Mouse (Mus musculus): ENCODE data around the gene Gm33543. TPM values are rescaled to one million over a fixed set of nuclear protein-coding genes. Genes with fewer than 3 reads are reported as not detected.
A peak's percentile ranks its signal among the peaks of the same experiment; 100 is the strongest.

The Gm33543 gene
- polyA plus RNA-seq, 1 experiment from 2014 or later, result not detected

DNA sequence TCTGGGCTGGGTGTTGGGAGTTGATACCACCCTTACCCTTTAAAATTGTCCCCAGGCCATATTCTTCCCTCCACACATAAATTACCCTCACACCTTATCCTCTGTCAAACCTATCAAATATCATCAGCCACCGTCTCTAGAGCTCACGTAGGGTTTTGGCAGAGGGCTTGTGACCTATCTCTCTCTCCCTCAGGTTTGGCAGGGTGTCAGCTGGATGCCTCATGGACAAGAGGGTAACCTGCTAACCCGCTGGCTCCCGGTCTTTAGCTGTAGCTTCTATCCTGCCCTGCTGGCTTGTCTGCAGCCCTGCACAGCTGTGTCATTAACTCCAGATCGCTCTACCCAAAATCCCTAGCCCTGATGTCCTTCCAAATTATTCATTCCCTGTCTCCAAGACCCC, 14.4 kb downstream of the Gm33543 start:
- no peak for ATAC-seq (ENCODE audit: low FRiP score, low read depth)
- Histone ChIP-seq H3K36me3 (no peaks in the 10 kb centered on the region), H3K4me3 (no peak overlapping the region), H3K4me2 (no peak overlapping the region), H3K9me3 (no peaks in the 10 kb centered on the region), H3K4me1 (replicated peaks) (no peaks in the 10 kb centered on the region), H3K27ac (replicated peaks) (no peak overlapping the region), H3K27me3 (no peaks in the 10 kb centered on the region), H3K9ac (no peak overlapping the region)
- WGBS, result 79% methylated on average over 5 of the region's 5 CpGs

GRCm38 (mm10) chr10:95825651-95826050, 17.1 kb downstream of the Gm33543 start:
- H3K9ac ChIP-seq, result no peak overlapping the region
- WGBS, result 52% methylated on average over 3 of the region's 3 CpGs
- H3K27ac ChIP-seq (replicated peaks), result no peak overlapping the region
- no peaks in the 10 kb centered on the region for H3K27me3 ChIP-seq
- no peak overlapping the region for H3K4me3 ChIP-seq
- H3K36me3 ChIP-seq, result no peaks in the 10 kb centered on the region
- H3K4me1 ChIP-seq (replicated peaks), result no peaks in the 10 kb centered on the region
- H3K4me2 ChIP-seq, result no peak overlapping the region
- no peaks in the 10 kb centered on the region for H3K9me3 ChIP-seq
- ATAC-seq (ENCODE audit: low FRiP score, low read depth), result no peak

GRCm38 (mm10) chr10:95818506-95818905, 24.2 kb downstream of the Gm33543 start:
- H3K9ac ChIP-seq, result no peak overlapping the region
- no peak overlapping the region for H3K27ac ChIP-seq (replicated peaks)
- H3K9me3 ChIP-seq, result no peaks in the 10 kb centered on the region
- H3K4me1 ChIP-seq (replicated peaks), result peaks cover 5% of the 10 kb centered on the region; the same call in 1 of the 2 replicates
- no peak overlapping the region for H3K4me2 ChIP-seq
- 90% methylated on average over 2 of the region's 2 CpGs for WGBS
- H3K4me3 ChIP-seq, result no peak overlapping the region
- H3K36me3 ChIP-seq, result no peaks in the 10 kb centered on the region
- H3K27me3 ChIP-seq, result no peaks in the 10 kb centered on the region
- ATAC-seq (ENCODE audit: low FRiP score, low read depth), result no peak

DNA sequence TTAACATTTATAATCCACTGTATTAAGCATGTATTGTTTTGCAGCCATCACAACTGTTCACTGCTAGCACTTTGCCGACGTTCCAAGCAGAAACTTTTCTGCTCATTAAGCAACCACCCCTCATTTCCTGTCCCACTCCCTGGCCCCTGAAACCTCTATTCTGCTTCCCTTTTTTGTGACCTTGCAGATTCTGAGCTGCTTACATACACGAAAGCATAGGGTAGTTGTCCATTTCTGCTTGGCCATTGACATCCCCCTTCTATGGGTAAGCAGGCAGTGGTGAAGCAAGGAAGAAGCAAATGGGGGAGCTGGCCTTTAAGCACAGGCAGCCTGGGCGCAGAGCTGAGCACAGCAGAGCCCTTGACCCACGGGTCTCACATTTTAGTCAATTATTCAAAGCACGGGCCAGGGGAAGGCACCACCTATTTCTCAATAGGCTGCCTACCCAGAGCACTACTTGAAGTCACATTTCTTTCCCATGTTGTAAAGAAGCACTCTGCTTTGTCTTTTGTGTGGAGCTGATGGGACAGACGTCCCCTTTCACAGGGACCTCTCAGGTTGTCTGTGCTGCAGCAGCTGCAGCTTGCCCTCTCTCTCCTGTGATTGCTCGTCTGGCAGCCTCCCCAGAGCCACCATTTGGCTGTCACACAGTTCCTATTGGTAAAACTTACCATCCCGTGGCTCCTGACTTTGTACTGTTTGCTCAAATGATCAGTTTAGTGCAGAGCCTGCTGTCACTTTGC, 25.1 kb downstream of the Gm33543 start:
- Histone ChIP-seq H3K36me3 (no peaks in the 10 kb centered on the region), H3K4me1 (replicated peaks) (peaks cover 5% of the 10 kb centered on the region; the same call in 1 of the 2 replicates), H3K27ac (replicated peaks) (no peak overlapping the region), H3K9ac (no peak overlapping the region), H3K27me3 (no peaks in the 10 kb centered on the region), H3K4me3 (no peak overlapping the region), H3K4me2 (no peak overlapping the region), H3K9me3 (no peaks in the 10 kb centered on the region)
- WGBS, result 27% methylated on average over 9 of the region's 9 CpGs
- peak; percentile 71; the same call in 1 of the 2 replicates for ATAC-seq (ENCODE audit: low FRiP score, low read depth)

DNA sequence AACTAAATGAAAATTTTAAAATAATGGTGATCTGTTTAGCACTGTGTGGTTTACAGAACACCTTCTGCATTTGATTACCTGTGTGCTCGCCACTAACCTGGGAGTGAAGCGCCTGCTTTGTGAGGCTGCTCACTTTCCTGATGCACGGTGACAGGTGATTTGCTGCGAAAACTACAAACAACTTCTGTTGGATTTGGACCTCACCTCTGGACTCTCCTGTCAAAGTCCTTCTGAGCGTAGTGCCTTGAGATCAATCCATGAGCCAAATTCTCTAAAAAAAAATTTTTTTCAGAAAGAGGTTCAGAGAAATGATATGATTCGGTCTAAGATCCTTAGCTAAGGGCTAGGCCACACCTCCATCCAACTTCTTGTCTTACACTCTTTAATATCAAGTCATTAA, 28.4 kb downstream of the Gm33543 start:
- no peak overlapping the region for H3K27ac ChIP-seq (replicated peaks)
- WGBS, result 95% methylated on average over 6 of the region's 6 CpGs
- no peak overlapping the region for H3K9ac ChIP-seq
- no peak for ATAC-seq (ENCODE audit: low FRiP score, low read depth)
- H3K9me3 ChIP-seq, result no peaks in the 10 kb centered on the region
- H3K36me3 ChIP-seq, result no peaks in the 10 kb centered on the region
- no peak overlapping the region for H3K4me2 ChIP-seq
- H3K27me3 ChIP-seq, result no peaks in the 10 kb centered on the region
- peaks cover 5% of the 10 kb centered on the region; the same call in 1 of the 2 replicates for H3K4me1 ChIP-seq (replicated peaks)
- no peak overlapping the region for H3K4me3 ChIP-seq

- no peaks in the 10 kb centered on the region for H3K4me1 ChIP-seq (replicated peaks)
- 56% methylated on average over 4 of the region's 4 CpGs for WGBS
- no peak overlapping the region for H3K27ac ChIP-seq (replicated peaks)
- H3K9ac ChIP-seq, result no peak overlapping the region
- no peak overlapping the region for H3K4me2 ChIP-seq
- no peak overlapping the region for H3K4me3 ChIP-seq
- H3K36me3 ChIP-seq, result no peaks in the 10 kb centered on the region
- H3K27me3 ChIP-seq, result no peaks in the 10 kb centered on the region
- no peak for ATAC-seq (ENCODE audit: low FRiP score, low read depth)
- no peaks in the 10 kb centered on the region for H3K9me3 ChIP-seq
Observed at GRCm38 (mm10) chr10:95811869-95812268, 30.9 kb downstream of the Gm33543 start.

- 45% methylated on average over 2 of the region's 2 CpGs for WGBS
- Histone ChIP-seq H3K27ac (replicated peaks) (peak overlapping the region; percentile 36; the same call in 1 of the 2 replicates), H3K9me3 (no peaks in the 10 kb centered on the region), H3K4me1 (replicated peaks) (peaks cover 7% of the 10 kb centered on the region; the same call in 1 of the 2 replicates), H3K27me3 (no peaks in the 10 kb centered on the region), H3K36me3 (no peaks in the 10 kb centered on the region), H3K9ac (no peak overlapping the region), H3K4me2 (no peak overlapping the region), H3K4me3 (no peak overlapping the region)
- no peak for ATAC-seq (ENCODE audit: low FRiP score, low read depth)
Observed at GRCm38 (mm10) chr10:95801443-95801811, 41.3 kb downstream of the Gm33543 start.

DNA sequence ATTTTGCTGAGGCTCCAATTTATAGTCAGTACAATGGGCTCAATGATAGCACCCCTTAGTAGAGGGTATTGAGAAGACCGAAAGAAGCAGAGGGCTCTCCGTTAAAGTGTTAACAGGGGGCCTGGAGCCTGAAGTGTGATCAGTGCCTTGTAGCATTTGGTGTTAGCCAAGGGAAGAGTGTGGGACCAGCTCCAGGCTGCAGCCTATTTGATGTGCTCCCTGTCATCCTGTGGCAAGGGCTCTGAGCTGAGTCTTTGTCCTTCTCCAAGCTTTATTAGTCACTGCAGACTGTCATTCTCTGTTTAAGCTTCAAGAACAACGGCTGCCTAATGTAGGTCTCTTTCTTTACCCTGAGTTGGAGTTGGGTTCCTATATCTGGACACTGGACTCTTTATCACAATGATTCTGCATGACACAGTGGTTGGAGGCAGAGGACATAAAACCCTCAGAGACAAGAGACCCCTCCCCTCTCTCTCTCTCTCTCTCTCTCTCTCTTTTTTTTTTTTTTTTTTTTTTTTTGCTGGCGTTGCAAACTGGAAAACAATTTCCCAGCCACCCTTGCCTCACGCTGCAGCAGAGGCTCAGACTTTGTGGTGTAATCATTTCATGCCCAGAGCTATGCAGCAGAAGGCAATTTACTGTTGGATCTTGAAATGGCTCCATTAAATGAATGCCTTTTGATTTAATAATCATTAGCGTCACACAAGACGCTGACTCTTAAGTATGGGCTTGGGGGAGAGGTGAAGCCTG, 41.9 kb downstream of the Gm33543 start:
- Histone ChIP-seq H3K27ac (replicated peaks) (peak overlapping the region; percentile 36; the same call in 1 of the 2 replicates), H3K4me3 (no peak overlapping the region), H3K4me1 (replicated peaks) (peaks cover 7% of the 10 kb centered on the region; the same call in 1 of the 2 replicates), H3K36me3 (no peaks in the 10 kb centered on the region), H3K4me2 (no peak overlapping the region), H3K9me3 (no peaks in the 10 kb centered on the region), H3K27me3 (no peaks in the 10 kb centered on the region), H3K9ac (no peak overlapping the region)
- WGBS, result 51% methylated on average over 7 of the region's 7 CpGs
- ATAC-seq (ENCODE audit: low FRiP score, low read depth), result peak; percentile 61; the same call in 1 of the 2 replicates

- Histone ChIP-seq H3K4me3 (no peak overlapping the region), H3K9me3 (no peaks in the 10 kb centered on the region), H3K4me1 (replicated peaks) (peaks cover 7% of the 10 kb centered on the region; the same call in 1 of the 2 replicates), H3K27me3 (no peaks in the 10 kb centered on the region), H3K27ac (replicated peaks) (no peak overlapping the region), H3K36me3 (no peaks in the 10 kb centered on the region), H3K9ac (no peak overlapping the region), H3K4me2 (no peak overlapping the region)
- 95% methylated on average over 12 of the region's 12 CpGs for WGBS
- no peak for ATAC-seq (ENCODE audit: low FRiP score, low read depth)
Observed at GRCm38 (mm10) chr10:95797645-95798395, 44.9 kb downstream of the Gm33543 start.

DNA sequence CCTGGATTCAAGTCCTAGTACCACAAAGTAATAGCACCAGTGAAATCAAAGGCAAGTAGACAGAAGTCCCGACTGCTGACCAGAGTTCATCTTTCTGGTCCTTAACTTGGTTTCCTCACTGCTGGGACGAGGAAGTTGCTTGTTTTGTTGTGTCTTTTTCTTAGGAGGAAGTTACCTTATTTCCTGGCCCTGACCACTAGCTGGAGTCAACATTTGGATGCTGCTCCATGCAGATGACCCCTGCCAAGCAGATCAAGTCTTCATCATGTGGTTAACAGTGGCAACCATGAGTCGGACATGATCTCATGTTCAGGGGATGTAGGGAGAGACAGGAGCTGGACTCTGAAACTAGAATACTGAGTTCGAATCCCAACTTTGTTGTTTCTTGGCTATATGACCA, 47.2 kb downstream of the Gm33543 start:
- no peak overlapping the region for H3K4me2 ChIP-seq
- 88% methylated on average over 4 of the region's 4 CpGs for WGBS

GRCm38 (mm10) chr10:95794706-95795105, 48.0 kb downstream of the Gm33543 start:
- WGBS, result 90% methylated on average over 6 of the region's 6 CpGs
- no peaks in the 10 kb centered on the region for H3K9me3 ChIP-seq

More for the DNA sequence above, 47.2 kb downstream of the Gm33543 start:
- no peak overlapping the region for H3K27ac ChIP-seq (replicated peaks)
- no peak for ATAC-seq (ENCODE audit: low FRiP score, low read depth)
- H3K27me3 ChIP-seq, result no peaks in the 10 kb centered on the region
- H3K36me3 ChIP-seq, result no peaks in the 10 kb centered on the region
- H3K4me1 ChIP-seq (replicated peaks), result no peaks in the 10 kb centered on the region
- H3K9me3 ChIP-seq, result no peaks in the 10 kb centered on the region
- H3K9ac ChIP-seq, result no peak overlapping the region
- H3K4me3 ChIP-seq, result no peak overlapping the region

GRCm38 (mm10) chr10:95791427-95791804, 51.3 kb downstream of the Gm33543 start:
- Histone ChIP-seq H3K27me3 (no peaks in the 10 kb centered on the region), H3K4me3 (no peak overlapping the region), H3K27ac (replicated peaks) (no peak overlapping the region; the same call in 1 of the 2 replicates), H3K4me1 (replicated peaks) (no peaks in the 10 kb centered on the region), H3K36me3 (no peaks in the 10 kb centered on the region), H3K9ac (no peak overlapping the region), H3K4me2 (peak overlapping the region; percentile 9; the same call in 1 of the 2 replicates), H3K9me3 (no peaks in the 10 kb centered on the region)
- ATAC-seq (ENCODE audit: low FRiP score, low read depth), result peak; percentile 19; the same call in 1 of the 2 replicates
- 71% methylated on average over 8 of the region's 8 CpGs for WGBS

More at GRCm38 (mm10) chr10:95794706-95795105, 48.0 kb downstream of the Gm33543 start:
- Histone ChIP-seq H3K4me3 (no peak overlapping the region), H3K27ac (replicated peaks) (no peak overlapping the region), H3K27me3 (no peaks in the 10 kb centered on the region), H3K4me1 (replicated peaks) (no peaks in the 10 kb centered on the region), H3K36me3 (no peaks in the 10 kb centered on the region), H3K9ac (no peak overlapping the region), H3K4me2 (no peak overlapping the region)
- ATAC-seq (ENCODE audit: low FRiP score, low read depth), result no peak

Data from hindbrain, embryonic 15.5 days (tissue).